Mouse (Mus musculus) limb, embryonic 11.5 days (tissue): ENCODE measurements around the gene Vip. TPM values are rescaled to one million over a fixed set of nuclear protein-coding genes. Genes with fewer than 3 reads are reported as not detected.

Source experiments
- ATAC-seq: fragments of 200-750 bp; cut with Nextera tagmentation; 2 replicates; pipeline ENCODE4 v1.8.0; 2017; ENCODE audit warnings: low read depth; ENCODE audit not compliant: insufficient number of reproducible peaks, low FRiP score, low TSS enrichment
- DNase-seq: peaks from one replicate; pipeline ENCODE4 v3.0.0-alpha.2; 2015; ENCODE audit warnings: low spot score
- H3K27ac ChIP-seq: fragments of 300-500 bp; sonication (generic); replicated peaks from 2 replicates; pipeline ENCODE4 v1.5.1; 2014; ENCODE audit warnings: low read depth, mild to moderate bottlenecking, low read length
- H3K27me3 ChIP-seq: fragments of 300-500 bp; sonication (generic); 2 replicates; pipeline ENCODE4 v1.6.1; 2014; ENCODE audit warnings: mild to moderate bottlenecking, low read length, mixed read lengths; ENCODE audit not compliant: control insufficient read depth, insufficient read depth
- H3K36me3 ChIP-seq: fragments of 300-500 bp; sonication (generic); 2 replicates; pipeline ENCODE4 v1.6.1; 2014; ENCODE audit warnings: mild to moderate bottlenecking, low read length, moderate library complexity, mixed read lengths; ENCODE audit not compliant: control insufficient read depth, insufficient read depth
- H3K4me1 ChIP-seq: fragments of 300-500 bp; sonication (generic); 2 replicates; pipeline ENCODE4 v1.6.1; 2014; ENCODE audit warnings: low read length, mixed read lengths; ENCODE audit not compliant: control insufficient read depth, insufficient read depth
- H3K4me2 ChIP-seq: fragments of 300-500 bp; sonication (generic); 2 replicates; pipeline ENCODE4 v1.6.1; 2014; ENCODE audit warnings: low read depth, mild to moderate bottlenecking, moderate library complexity; ENCODE audit not compliant: severe bottlenecking
- H3K4me3 ChIP-seq: fragments of 300-500 bp; sonication (generic); 2 replicates; pipeline ENCODE4 v1.5.1; 2014; ENCODE audit warnings: low read depth, low read length
- H3K9ac ChIP-seq: fragments of 300-500 bp; sonication (generic); 2 replicates; pipeline ENCODE4 v1.6.1; 2014; ENCODE audit warnings: mild to moderate bottlenecking, low read length
- H3K9me3 ChIP-seq: fragments of 300-500 bp; sonication (generic); 2 replicates; pipeline ENCODE4 v1.6.1; 2016; ENCODE audit warnings: low read length; ENCODE audit not compliant: control insufficient read depth
- WGBS: fragments of 180-500 bp; shearing (Covaris S2); extraction: QIAGEN DNeasy Blood & Tissue Kit; methylation state at CpG from one replicate; pipeline ENCODE4 v1.1.7; 2014; 5-methylcytosine and 5-hydroxymethylcytosine counted together
- polyA plus RNA-seq: library from polyadenylated mRNA; unstranded; fragments of >200 nt; fragmentation: Nextera tagmentation; extraction: Ambion mirVana; gene quantifications from 2 replicates; pipeline ENCODE4 v1.2.1, GENCODE M21; 2014

The Vip gene
- polyA plus RNA-seq, 1 experiment from 2014 or later, result not detected

GRCm38 (mm10) chr10:5608874-5609273 lies 30.1 kb upstream of the Vip start:
- H3K27me3 ChIP-seq, result no peaks in the 10 kb centered on the region
- H3K4me1 ChIP-seq, result no peaks in the 10 kb centered on the region
- H3K9ac ChIP-seq, result no peak overlapping the region
- no peak overlapping the region for H3K27ac ChIP-seq
- no peak overlapping the region for H3K4me3 ChIP-seq
- H3K4me2 ChIP-seq, result no peak overlapping the region
- WGBS, result 88% methylated on average over 3 of the region's 3 CpGs
- no peaks in the 10 kb centered on the region for H3K36me3 ChIP-seq
- no peaks in the 10 kb centered on the region for H3K9me3 ChIP-seq
- ATAC-seq, result no peak
- DNase-seq, result no peak

- Histone ChIP-seq H3K27ac (no peak overlapping the region), H3K4me2 (no peak overlapping the region), H3K9me3 (no peaks in the 10 kb centered on the region), H3K9ac (no peak overlapping the region), H3K36me3 (no peaks in the 10 kb centered on the region), H3K4me1 (no peaks in the 10 kb centered on the region), H3K27me3 (no peaks in the 10 kb centered on the region), H3K4me3 (no peak overlapping the region)
- 84% methylated on average over 13 of the region's 13 CpGs for WGBS
- no peak for ATAC-seq
- DNase-seq, result no peak
Measured at GRCm38 (mm10) chr10:5615186-5616040, 23.6 kb upstream of the Vip start.

GRCm38 (mm10) chr10:5626268-5626667 lies 12.8 kb upstream of the Vip start:
- H3K9me3 ChIP-seq, result no peaks in the 10 kb centered on the region
- no peak overlapping the region for H3K27ac ChIP-seq
- H3K4me2 ChIP-seq, result no peak overlapping the region
- no peak overlapping the region for H3K4me3 ChIP-seq
- H3K4me1 ChIP-seq, result no peaks in the 10 kb centered on the region
- H3K9ac ChIP-seq, result no peak overlapping the region
- DNase-seq (no peak), ATAC-seq (no peak)
- no peaks in the 10 kb centered on the region for H3K27me3 ChIP-seq
- WGBS, result 85% methylated on average over 5 of the region's 5 CpGs
- H3K36me3 ChIP-seq, result no peaks in the 10 kb centered on the region

GRCm38 (mm10) chr10:5633672-5634200 lies 5.3 kb upstream of the Vip start:
- DNase-seq (no peak), ATAC-seq (no peak)
- no peaks in the 10 kb centered on the region for H3K9me3 ChIP-seq
- H3K36me3 ChIP-seq, result no peaks in the 10 kb centered on the region
- no peak overlapping the region for H3K4me2 ChIP-seq
- WGBS, result 84% methylated on average over 4 of the region's 4 CpGs
- no peaks in the 10 kb centered on the region for H3K27me3 ChIP-seq
- no peak overlapping the region for H3K9ac ChIP-seq
- H3K27ac ChIP-seq, result no peak overlapping the region
- H3K4me1 ChIP-seq, result no peaks in the 10 kb centered on the region
- H3K4me3 ChIP-seq, result no peak overlapping the region

GRCm38 (mm10) chr10:5634336-5634735 lies 4.7 kb upstream of the Vip start:
- no peak overlapping the region for H3K9ac ChIP-seq
- DNase-seq (no peak), ATAC-seq (no peak)
- no peaks in the 10 kb centered on the region for H3K36me3 ChIP-seq
- no peaks in the 10 kb centered on the region for H3K4me1 ChIP-seq
- no peak overlapping the region for H3K4me3 ChIP-seq
- WGBS, result 38% methylated on average over 1 of the region's 1 CpGs
- no peak overlapping the region for H3K4me2 ChIP-seq
- no peak overlapping the region for H3K27ac ChIP-seq
- no peaks in the 10 kb centered on the region for H3K9me3 ChIP-seq
- no peaks in the 10 kb centered on the region for H3K27me3 ChIP-seq

GRCm38 (mm10) chr10:5637322-5637721 lies 1.7 kb upstream of the Vip start:
- no peaks in the 10 kb centered on the region for H3K36me3 ChIP-seq
- no peak for ATAC-seq
- no peak overlapping the region for H3K4me2 ChIP-seq
- H3K4me3 ChIP-seq, result no peak overlapping the region
- H3K9ac ChIP-seq, result no peak overlapping the region
- no peak for DNase-seq
- 84% methylated on average over 4 of the region's 4 CpGs for WGBS
- H3K9me3 ChIP-seq, result no peaks in the 10 kb centered on the region
- H3K27ac ChIP-seq, result no peak overlapping the region
- no peaks in the 10 kb centered on the region for H3K27me3 ChIP-seq
- H3K4me1 ChIP-seq, result no peaks in the 10 kb centered on the region

- WGBS, result 81% methylated on average over 2 of the region's 2 CpGs
Measured at GRCm38 (mm10) chr10:5681275-5681674, 42.3 kb downstream of the Vip start.

GRCm38 (mm10) chr10:5685608-5686007 lies 46.6 kb downstream of the Vip start:
- H3K36me3 ChIP-seq, result no peaks in the 10 kb centered on the region
- no peak overlapping the region for H3K27ac ChIP-seq
- no peak overlapping the region for H3K4me3 ChIP-seq
- H3K4me1 ChIP-seq, result no peaks in the 10 kb centered on the region
- no peak for ATAC-seq
- H3K9ac ChIP-seq, result no peak overlapping the region
- no peaks in the 10 kb centered on the region for H3K9me3 ChIP-seq
- H3K27me3 ChIP-seq, result no peaks in the 10 kb centered on the region
- WGBS, result 66% methylated on average over 6 of the region's 6 CpGs
- no peak for DNase-seq
- H3K4me2 ChIP-seq, result no peak overlapping the region

More at GRCm38 (mm10) chr10:5681275-5681674, 42.3 kb downstream of the Vip start:
- Histone ChIP-seq H3K9ac (no peak overlapping the region), H3K36me3 (no peaks in the 10 kb centered on the region), H3K9me3 (no peaks in the 10 kb centered on the region), H3K4me2 (no peak overlapping the region), H3K4me1 (no peaks in the 10 kb centered on the region), H3K4me3 (no peak overlapping the region), H3K27ac (no peak overlapping the region), H3K27me3 (no peaks in the 10 kb centered on the region)
- DNase-seq (no peak), ATAC-seq (no peak)
